Mouse (Mus musculus) splenic B cell, adult 2 months (primary cell): ENCODE data around the gene Tm9sf2.
A peak's percentile ranks its signal among the peaks of the same experiment; 100 is the strongest.
"Not testable (repeated sequence)": the region's sequence is repeated elsewhere in the genome, so short reads cannot be mapped to it uniquely, and the experiment has no call there.

Experiments
- DNase-seq: peaks from one replicate; pipeline ENCODE4 v3.0.0-alpha.2; 2011; ENCODE audit warnings: low read depth, low spot score
- H3K27me3 ChIP-seq: 2 replicates; pipeline ENCODE4 v1.6.1; 2012; ENCODE audit warnings: mild to moderate bottlenecking, low read length, moderate library complexity, mixed read lengths; ENCODE audit not compliant: control insufficient read depth, poor library complexity, insufficient read depth, severe bottlenecking
- H3K36me3 ChIP-seq: 2 replicates; pipeline ENCODE4 v1.6.1; 2012; ENCODE audit warnings: mild to moderate bottlenecking, low read length, moderate library complexity, mixed read lengths; ENCODE audit not compliant: control insufficient read depth, poor library complexity, insufficient read depth, severe bottlenecking

Tm9sf2 gene

GRCm38 (mm10) chr14:122077017-122077416 is 29.8 kb upstream of the Tm9sf2 start:
- DNase-seq: no peak
- Histone ChIP-seq H3K27me3 (no peaks in the 10 kb centered on the region), H3K36me3 (no peaks in the 10 kb centered on the region)

- Histone ChIP-seq H3K27me3 (no peaks in the 10 kb centered on the region), H3K36me3 (no peaks in the 10 kb centered on the region)
- peak; percentile 85 for DNase-seq
Observed at GRCm38 (mm10) chr14:122079428-122079827, 27.4 kb upstream of the Tm9sf2 start.

GRCm38 (mm10) chr14:122079921-122080320 is 26.9 kb upstream of the Tm9sf2 start:
- DNase-seq: no peak
- Histone ChIP-seq H3K27me3 (no peaks in the 10 kb centered on the region), H3K36me3 (no peaks in the 10 kb centered on the region)

GRCm38 (mm10) chr14:122081308-122081707 is 25.5 kb upstream of the Tm9sf2 start:
- Histone ChIP-seq H3K27me3 (no peaks in the 10 kb centered on the region), H3K36me3 (no peaks in the 10 kb centered on the region)
- no peak for DNase-seq

GRCm38 (mm10) chr14:122083499-122083898 is 23.3 kb upstream of the Tm9sf2 start:
- Histone ChIP-seq H3K27me3 (no peaks in the 10 kb centered on the region), H3K36me3 (no peaks in the 10 kb centered on the region)
- DNase-seq: no peak

GRCm38 (mm10) chr14:122087956-122088355 is 18.9 kb upstream of the Tm9sf2 start:
- Histone ChIP-seq H3K27me3 (no peaks in the 10 kb centered on the region), H3K36me3 (no peaks in the 10 kb centered on the region)
- no peak for DNase-seq

GRCm38 (mm10) chr14:122092363-122092762 is 14.5 kb upstream of the Tm9sf2 start:
- Histone ChIP-seq H3K27me3 (no peaks in the 10 kb centered on the region), H3K36me3 (no peaks in the 10 kb centered on the region)
- DNase-seq: no peak

GRCm38 (mm10) chr14:122096331-122096730 is 10.5 kb upstream of the Tm9sf2 start:
- no peak for DNase-seq
- Histone ChIP-seq H3K27me3 (no peaks in the 10 kb centered on the region), H3K36me3 (no peaks in the 10 kb centered on the region)

GRCm38 (mm10) chr14:122099584-122099983 is 7.3 kb upstream of the Tm9sf2 start:
- Histone ChIP-seq H3K36me3 (no peaks in the 10 kb centered on the region), H3K27me3 (no peaks in the 10 kb centered on the region)
- no peak for DNase-seq

GRCm38 (mm10) chr14:122101890-122102289 is 4.9 kb upstream of the Tm9sf2 start:
- H3K36me3 ChIP-seq, DNase-seq, H3K27me3 ChIP-seq: not testable (repeated sequence)

GRCm38 (mm10) chr14:122104881-122105280 is 2.0 kb upstream of the Tm9sf2 start:
- DNase-seq: peak; percentile 96
- no peaks in the 10 kb centered on the region for H3K27me3 ChIP-seq
- no peaks in the 10 kb centered on the region for H3K36me3 ChIP-seq

GRCm38 (mm10) chr14:122105391-122106285 is 1.2 kb upstream of the Tm9sf2 start:
- no peak for DNase-seq
- no peaks in the 10 kb centered on the region for H3K27me3 ChIP-seq
- H3K36me3 ChIP-seq: no peaks in the 10 kb centered on the region

GRCm38 (mm10) chr14:122107481-122108214 is 810 bp downstream of the Tm9sf2 start:
- DNase-seq: peak; percentile 52
- Histone ChIP-seq H3K27me3 (no peaks in the 10 kb centered on the region), H3K36me3 (no peaks in the 10 kb centered on the region)

GRCm38 (mm10) chr14:122111681-122112080 is 4.8 kb downstream of the Tm9sf2 start:
- Histone ChIP-seq H3K36me3 (no peaks in the 10 kb centered on the region), H3K27me3 (no peaks in the 10 kb centered on the region)
- DNase-seq: peak; percentile 59

GRCm38 (mm10) chr14:122112311-122112710 is 5.5 kb downstream of the Tm9sf2 start:
- DNase-seq: no peak

More at GRCm38 (mm10) chr14:122112311-122112710, 5.5 kb downstream of the Tm9sf2 start:
- Histone ChIP-seq H3K36me3 (no peaks in the 10 kb centered on the region), H3K27me3 (no peaks in the 10 kb centered on the region)
